Mouse (Mus musculus) embryonic fibroblast, embryonic 13.5 days (primary cell): Measurements from ENCODE around the gene Csf2rb2. TPM values are rescaled to one million over a fixed set of nuclear protein-coding genes. Genes with fewer than 3 reads are reported as not detected.
"Not testable (repeated sequence)": the region's sequence is repeated elsewhere in the genome, so short reads cannot be mapped to it uniquely, and the experiment has no call there.

ENCODE experiments used
- H3K27ac ChIP-seq: 2 replicates; pipeline ENCODE4 v1.5.1; 2012; ENCODE audit warnings: low read length, control low read depth, inconsistent platforms; ENCODE audit not compliant: insufficient read depth
- H3K4me1 ChIP-seq: 2 replicates; pipeline ENCODE4 v1.6.1; 2011; ENCODE audit warnings: low read length; ENCODE audit not compliant: control insufficient read depth, insufficient read depth
- H3K4me3 ChIP-seq: 2 replicates; pipeline ENCODE4 v1.5.1; 2011; ENCODE audit warnings: mild to moderate bottlenecking, control low read depth, low read length; ENCODE audit not compliant: insufficient read depth
- CTCF ChIP-seq: IDR thresholded peaks from 2 replicates; pipeline ENCODE4 v1.5.1; 2011; ENCODE audit warnings: mild to moderate bottlenecking, control low read depth, low read length, moderate library complexity, borderline replicate concordance; ENCODE audit not compliant: insufficient read depth
- POLR2A ChIP-seq: IDR thresholded peaks from 2 replicates; pipeline ENCODE4 v1.6.1; 2011; ENCODE audit warnings: low read depth, mild to moderate bottlenecking, control low read depth, low read length, moderate library complexity
- polyA plus RNA-seq: library from polyadenylated mRNA; stranded (reverse); fragments of >200 nt; gene quantifications from 2 replicates; pipeline ENCODE4 v1.2.4, GENCODE M21; 2011; ENCODE audit warnings: low read depth; ENCODE audit not compliant: missing spikeins, insufficient read length

The Csf2rb2 gene
- polyA plus RNA-seq, 1 experiment, result 0.30 TPM

- TF ChIP-seq CTCF (no peak), POLR2A (no peak)
- Histone ChIP-seq H3K27ac (no peak overlapping the region), H3K4me1 (no peaks in the 10 kb centered on the region), H3K4me3 (no peak overlapping the region)
These were observed 26.2 kb upstream of the Csf2rb2 start for GRCm38 (mm10) chr15:78331523-78332340.

GRCm38 (mm10) chr15:78330706-78331105, 25.2 kb upstream of the Csf2rb2 start:
- no peak for TF ChIP-seq POLR2A
- no peak for TF ChIP-seq CTCF
- Histone ChIP-seq H3K4me3 (no peak overlapping the region), H3K27ac (no peak overlapping the region), H3K4me1 (no peaks in the 10 kb centered on the region)

- not testable (repeated sequence) for H3K27ac ChIP-seq, H3K4me1 ChIP-seq, H3K4me3 ChIP-seq
These were observed 24.5 kb upstream of the Csf2rb2 start for GRCm38 (mm10) chr15:78329972-78330371.

GRCm38 (mm10) chr15:78328520-78329097, 23.1 kb upstream of the Csf2rb2 start:
- Histone ChIP-seq H3K4me3 (no peak overlapping the region), H3K27ac (no peak overlapping the region), H3K4me1 (no peaks in the 10 kb centered on the region)
- TF ChIP-seq POLR2A, result no peak
- no peak for TF ChIP-seq CTCF

- H3K27ac ChIP-seq, H3K4me3 ChIP-seq, H3K4me1 ChIP-seq: not testable (repeated sequence)
These were observed 22.3 kb upstream of the Csf2rb2 start for GRCm38 (mm10) chr15:78327753-78328341.

- Histone ChIP-seq H3K4me1 (no peaks in the 10 kb centered on the region), H3K27ac (no peak overlapping the region), H3K4me3 (no peak overlapping the region)
- TF ChIP-seq CTCF (no peak), POLR2A (no peak)
These were observed 21.2 kb upstream of the Csf2rb2 start for GRCm38 (mm10) chr15:78326747-78327146.

- H3K4me3 ChIP-seq, result no peak within 1 kb of the TSS
- H3K27ac ChIP-seq, result no peak within 1 kb of the TSS
- TF ChIP-seq POLR2A, result no peak
- TF ChIP-seq CTCF, result no peak
- H3K4me1 ChIP-seq, result no peaks in the 10 kb centered on the region
These were observed 20.3 kb upstream of the Csf2rb2 start, which contains the start of gene Csf2rb for GRCm38 (mm10) chr15:78325671-78326339. Gene Csf2rb (plus strand): TSS chr15:78325752.

- no peak overlapping the region for H3K4me3 ChIP-seq
- no peak overlapping the region for H3K27ac ChIP-seq
- H3K4me1 ChIP-seq, result no peaks in the 10 kb centered on the region
- TF ChIP-seq POLR2A, result no peak
- TF ChIP-seq CTCF, result no peak
These were observed 18.8 kb upstream of the Csf2rb2 start for GRCm38 (mm10) chr15:78324294-78324693.

GRCm38 (mm10) chr15:78323366-78323765, 17.8 kb upstream of the Csf2rb2 start:
- Histone ChIP-seq H3K4me3 (no peak overlapping the region), H3K4me1 (no peaks in the 10 kb centered on the region), H3K27ac (no peak overlapping the region)
- TF ChIP-seq CTCF (no peak), POLR2A (no peak)

- TF ChIP-seq CTCF (peak; percentile 47; the same call in 1 of the 2 replicates), POLR2A (no peak)
- no peak overlapping the region for H3K4me3 ChIP-seq
- H3K27ac ChIP-seq, result no peak overlapping the region
- no peaks in the 10 kb centered on the region for H3K4me1 ChIP-seq
These were observed 15.4 kb upstream of the Csf2rb2 start for GRCm38 (mm10) chr15:78320825-78321496.

- not testable (repeated sequence) for H3K27ac ChIP-seq
These were observed 13.0 kb upstream of the Csf2rb2 start for GRCm38 (mm10) chr15:78318338-78319171.

GRCm38 (mm10) chr15:78313659-78314058, 8.1 kb upstream of the Csf2rb2 start:
- H3K27ac ChIP-seq, H3K4me1 ChIP-seq, H3K4me3 ChIP-seq: not testable (repeated sequence)

More at GRCm38 (mm10) chr15:78318338-78319171, 13.0 kb upstream of the Csf2rb2 start:
- not testable (repeated sequence) for H3K4me1 ChIP-seq, H3K4me3 ChIP-seq

- not testable (repeated sequence) for H3K4me3 ChIP-seq, H3K4me1 ChIP-seq, H3K27ac ChIP-seq
These were observed 7.1 kb upstream of the Csf2rb2 start for GRCm38 (mm10) chr15:78312421-78313233.
